Mouse (Mus musculus) spleen, adult 10 weeks (tissue): ENCODE measurements around the gene Mymk. TPM values are rescaled to one million over a fixed set of nuclear protein-coding genes. Genes with fewer than 3 reads are reported as not detected.

Experiments used
- polyA plus RNA-seq: library from polyadenylated mRNA; stranded (reverse); fragments of 350-450 nt; fragmentation: Illumina TruSeq; extraction: RNeasy Lipid Tissue Mini Kit (QIAGEN cat#74804); gene quantifications from one replicate; pipeline ENCODE4 v1.2.3, GENCODE M21; 2015; ENCODE audit warnings: low replicate concordance; ENCODE audit not compliant: insufficient read depth

Gene Mymk
- 0.54 TPM for polyA plus RNA-seq

GRCm38 (mm10) chr2:27071978-27072377, at the start of gene Mymk:
TSS of gene Mymk (minus strand) at chr2:27072179.

DNA sequence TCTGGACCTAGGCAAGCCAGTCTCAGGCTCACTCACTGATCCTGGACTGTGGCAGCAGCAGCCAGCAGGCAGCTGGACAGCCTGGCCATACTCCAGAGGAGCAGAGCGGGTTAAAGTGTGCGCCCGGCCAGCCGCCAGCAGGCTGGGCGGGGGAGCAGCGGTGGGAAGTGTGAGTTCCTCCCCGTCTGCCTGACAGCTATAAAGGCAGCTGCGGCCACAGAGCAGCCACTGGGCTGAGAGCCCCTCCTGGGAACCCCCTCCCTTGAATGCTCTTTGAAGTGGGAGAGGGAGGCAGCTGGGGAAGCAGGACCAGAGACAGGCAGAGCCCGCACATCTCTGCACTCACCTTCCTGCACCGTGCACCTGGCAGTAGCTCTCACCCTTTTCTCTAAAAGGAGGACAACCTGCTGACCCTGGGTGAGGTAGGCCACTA, 7.2 kb upstream of the Mymk start, which contains the start of gene Adamtsl2:
Gene Adamtsl2 (plus strand): TSS at position 228 of the 433 bp plus-strand sequence.

GRCm38 (mm10) chr2:27027618-27028436, 44.2 kb downstream of the Mymk start, which contains the start of gene Slc2a6:
TSS of gene Slc2a6 (minus strand) at chr2:27027998.

Other genes starting within 250 kb of the Mymk start
- gene Abo, start 207.2 kb downstream of the Mymk start, polyA plus RNA-seq, result not detected
- 33.4 TPM for gene Surf6, start 169.3 kb downstream of the Mymk start, polyA plus RNA-seq
- 19.2 TPM for gene Med22, start 161.5 kb downstream of the Mymk start, polyA plus RNA-seq
- gene Rpl7a, start 161.4 kb downstream of the Mymk start, polyA plus RNA-seq, result 923 TPM
- gene Surf2, start 155.8 kb downstream of the Mymk start, polyA plus RNA-seq, result 63.0 TPM
- gene Surf1, start 155.6 kb downstream of the Mymk start, polyA plus RNA-seq, result 103 TPM
- 68.3 TPM for gene Surf4, start 138.3 kb downstream of the Mymk start, polyA plus RNA-seq
- 0.40 TPM for gene Stkld1, start 138.1 kb downstream of the Mymk start, polyA plus RNA-seq
- 108 TPM for gene Rexo4, start 107.8 kb downstream of the Mymk start, polyA plus RNA-seq
- gene Adamts13, start 98.8 kb downstream of the Mymk start, polyA plus RNA-seq, result 0.75 TPM
- gene Cacfd1, start 62.3 kb downstream of the Mymk start, polyA plus RNA-seq, result 32.7 TPM
- gene Slc2a6, start 44.2 kb downstream of the Mymk start, polyA plus RNA-seq, result 2.7 TPM
- gene Adamtsl2, start 7.2 kb upstream of the Mymk start, polyA plus RNA-seq, result 10.1 TPM
- not detected for gene Fam163b, start 70.3 kb upstream of the Mymk start, polyA plus RNA-seq
- gene Dbh, start 93.1 kb upstream of the Mymk start, polyA plus RNA-seq, result not detected
- 2.2 TPM for gene Sardh, start 176.2 kb upstream of the Mymk start, polyA plus RNA-seq